Mouse (Mus musculus) midbrain, embryonic 12.5 days (tissue): Measurements from ENCODE around the gene Caskin1. TPM values are rescaled to one million over a fixed set of nuclear protein-coding genes. Genes with fewer than 3 reads are reported as not detected.
A peak's percentile ranks its signal among the peaks of the same experiment; 100 is the strongest.
"Not testable (repeated sequence)": the region's sequence is repeated elsewhere in the genome, so short reads cannot be mapped to it uniquely, and the experiment has no call there.

Experiments used
- ATAC-seq: fragments of 200-750 bp; cut with Nextera tagmentation; 2 replicates; pipeline ENCODE4 v1.8.0; 2017; ENCODE audit warnings: low read depth, moderate TSS enrichment, moderate library complexity; ENCODE audit not compliant: low FRiP score
- H3K27ac ChIP-seq: fragments of 300-500 bp; sonication (generic); replicated peaks from 2 replicates; pipeline ENCODE4 v1.5.1; 2016; ENCODE audit warnings: mild to moderate bottlenecking
- H3K27me3 ChIP-seq: fragments of 300-500 bp; sonication (generic); 2 replicates; pipeline ENCODE4 v1.6.1; 2016; ENCODE audit warnings: mild to moderate bottlenecking
- H3K36me3 ChIP-seq: fragments of 300-500 bp; sonication (generic); 2 replicates; pipeline ENCODE4 v1.6.1; 2016
- H3K4me1 ChIP-seq: fragments of 300-500 bp; sonication (generic); 2 replicates; pipeline ENCODE4 v1.6.1; 2016
- H3K4me2 ChIP-seq: fragments of 300-500 bp; sonication (generic); replicated peaks from 2 replicates; pipeline ENCODE4 v1.6.1; 2016; ENCODE audit warnings: mild to moderate bottlenecking, moderate library complexity
- H3K4me3 ChIP-seq: fragments of 300-500 bp; sonication (generic); 2 replicates; pipeline ENCODE4 v1.5.1; 2016; ENCODE audit warnings: mild to moderate bottlenecking
- H3K9ac ChIP-seq: fragments of 300-500 bp; sonication (generic); replicated peaks from 2 replicates; pipeline ENCODE4 v1.6.1; 2016; ENCODE audit warnings: mild to moderate bottlenecking, moderate library complexity
- H3K9me3 ChIP-seq: fragments of 300-500 bp; sonication (generic); 2 replicates; pipeline ENCODE4 v1.6.1; 2016; ENCODE audit warnings: mild to moderate bottlenecking
- WGBS: fragments of 180-500 bp; shearing (Covaris S2); methylation state at CpG from one replicate; pipeline ENCODE4 v1.1.7; 2016; 5-methylcytosine and 5-hydroxymethylcytosine counted together
- polyA plus RNA-seq: library from polyadenylated mRNA; unstranded; fragments of >200 nt; fragmentation: Nextera tagmentation; extraction: Ambion mirVana; gene quantifications from 2 replicates; pipeline ENCODE4 v1.2.1, GENCODE M21; 2016

Caskin1 gene
- polyA plus RNA-seq, 1 experiment from 2014 or later = 20.2 TPM

DNA sequence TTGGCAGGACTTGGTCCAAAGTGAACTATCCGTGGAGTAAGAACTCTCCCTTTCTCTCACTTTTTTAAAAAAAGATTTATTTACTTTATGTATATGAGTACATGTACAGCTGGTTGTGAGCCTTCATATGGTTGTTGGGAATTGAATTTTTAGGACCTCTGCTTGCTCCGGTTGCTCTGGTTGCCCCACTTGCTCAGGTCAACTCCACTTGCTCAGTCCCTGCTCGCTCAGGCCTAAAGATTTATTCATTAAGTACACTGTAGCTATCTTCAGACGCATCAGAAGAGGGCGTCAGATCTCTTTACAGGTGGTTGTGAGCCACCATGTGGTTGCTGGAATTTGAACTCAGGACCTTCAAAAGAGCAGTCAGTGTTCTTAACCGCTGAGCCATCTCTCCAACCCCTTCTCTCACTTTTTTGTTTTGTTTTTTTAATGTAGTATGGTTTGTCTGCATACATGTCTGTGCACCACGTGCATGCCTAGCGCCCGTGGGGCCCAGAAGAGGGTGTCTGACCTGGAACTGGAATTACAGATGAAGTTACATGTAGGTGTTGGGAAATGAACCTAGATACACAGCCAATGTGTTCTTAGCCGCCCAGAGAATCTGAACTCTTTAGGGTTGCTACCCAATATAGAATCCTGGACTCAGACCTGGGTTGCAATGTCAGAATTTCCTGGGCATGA, 32.7 kb upstream of the Caskin1 start:
- ATAC-seq = peak; percentile 35
- 54% methylated on average over 10 of the region's 10 CpGs for WGBS
- H3K36me3 ChIP-seq, H3K9ac ChIP-seq, H3K9me3 ChIP-seq, H3K27me3 ChIP-seq, H3K27ac ChIP-seq: not testable (repeated sequence)
- Histone ChIP-seq H3K4me3 (peak overlapping the region; percentile 83), H3K4me1 (peaks cover 12% of the 10 kb centered on the region), H3K4me2 (peak overlapping the region; percentile 67)

- ATAC-seq = no peak
- 68% methylated on average over 2 of the region's 2 CpGs for WGBS
- Histone ChIP-seq H3K27ac (no peak overlapping the region), H3K9me3 (no peaks in the 10 kb centered on the region), H3K4me2 (no peak overlapping the region), H3K9ac (no peak overlapping the region), H3K4me1 (no peaks in the 10 kb centered on the region), H3K27me3 (no peaks in the 10 kb centered on the region), H3K36me3 (no peaks in the 10 kb centered on the region), H3K4me3 (no peak overlapping the region)
These were observed 26.8 kb upstream of the Caskin1 start for GRCm38 (mm10) chr17:24461580-24461979.

DNA sequence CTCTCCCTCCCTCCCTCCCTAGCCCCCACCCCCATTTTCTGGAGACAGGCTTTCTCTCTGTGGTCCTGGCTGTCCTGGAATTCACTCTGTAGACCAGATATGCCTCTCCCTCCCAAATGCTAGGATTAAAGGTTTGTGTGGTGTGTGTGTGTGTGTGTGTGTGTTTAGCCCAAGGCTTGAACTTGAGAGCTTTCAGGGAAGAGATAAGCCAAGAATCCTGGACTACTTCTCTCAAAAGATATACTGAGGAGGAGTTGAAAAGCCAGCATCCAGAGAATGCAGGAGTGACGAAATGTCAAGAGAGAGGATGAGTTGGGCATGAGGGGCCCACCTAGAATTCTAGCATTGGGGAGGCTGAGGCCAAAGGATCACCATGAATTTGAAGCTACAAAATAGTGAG, 25.5 kb upstream of the Caskin1 start:
- Histone ChIP-seq H3K36me3 (no peaks in the 10 kb centered on the region), H3K27me3 (no peaks in the 10 kb centered on the region), H3K4me2 (no peak overlapping the region), H3K9ac (no peak overlapping the region), H3K27ac (no peak overlapping the region), H3K4me3 (no peak overlapping the region), H3K4me1 (no peaks in the 10 kb centered on the region), H3K9me3 (no peaks in the 10 kb centered on the region)
- 90% methylated on average over 1 of the region's 1 CpGs for WGBS
- no peak for ATAC-seq

GRCm38 (mm10) chr17:24463374-24464133, 24.8 kb upstream of the Caskin1 start:
- H3K9ac ChIP-seq = no peak overlapping the region
- WGBS = 60% methylated on average over 6 of the region's 6 CpGs
- H3K4me1 ChIP-seq = no peaks in the 10 kb centered on the region
- no peaks in the 10 kb centered on the region for H3K36me3 ChIP-seq
- H3K4me2 ChIP-seq = no peak overlapping the region
- no peaks in the 10 kb centered on the region for H3K9me3 ChIP-seq
- no peak overlapping the region for H3K4me3 ChIP-seq
- H3K27me3 ChIP-seq = no peaks in the 10 kb centered on the region
- ATAC-seq = no peak
- H3K27ac ChIP-seq = no peak overlapping the region

DNA sequence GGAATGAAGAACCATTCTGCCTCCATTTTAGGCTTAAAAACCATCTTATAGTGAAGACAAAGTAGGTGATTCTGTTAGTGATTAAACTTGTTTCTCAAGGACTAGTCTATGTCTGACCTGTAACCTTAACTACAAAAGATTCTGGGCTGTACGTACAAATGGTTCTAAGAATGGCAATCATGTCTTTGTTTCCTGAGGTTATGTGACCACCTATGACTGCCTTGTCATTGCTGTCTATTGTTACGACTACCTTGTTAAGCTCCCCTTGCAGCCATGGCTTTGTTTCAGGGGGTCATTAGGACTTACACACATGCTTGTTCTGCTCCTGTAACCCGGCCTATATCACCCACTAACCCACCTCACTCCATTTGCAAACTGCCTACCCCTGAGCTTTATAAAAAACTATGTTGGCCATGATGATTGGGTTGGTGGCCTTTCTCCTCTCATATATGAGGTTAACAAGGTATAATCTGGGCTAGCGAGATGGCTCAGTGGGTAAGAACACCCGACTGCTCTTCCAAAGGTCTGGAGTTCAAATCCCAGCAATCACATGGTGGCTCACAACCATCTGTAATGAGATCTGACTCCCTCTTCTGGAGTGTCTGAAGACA, 19.7 kb upstream of the Caskin1 start:
- H3K9ac ChIP-seq = no peak overlapping the region
- H3K27ac ChIP-seq = no peak overlapping the region
- 89% methylated on average over 5 of the region's 5 CpGs for WGBS
- ATAC-seq = no peak
- H3K27me3 ChIP-seq = no peaks in the 10 kb centered on the region
- peaks cover 24% of the 10 kb centered on the region for H3K4me1 ChIP-seq
- no peak overlapping the region for H3K4me3 ChIP-seq
- peaks cover 4% of the 10 kb centered on the region; the same call in 1 of the 2 replicates for H3K36me3 ChIP-seq
- no peaks in the 10 kb centered on the region for H3K9me3 ChIP-seq
- no peak overlapping the region for H3K4me2 ChIP-seq

DNA sequence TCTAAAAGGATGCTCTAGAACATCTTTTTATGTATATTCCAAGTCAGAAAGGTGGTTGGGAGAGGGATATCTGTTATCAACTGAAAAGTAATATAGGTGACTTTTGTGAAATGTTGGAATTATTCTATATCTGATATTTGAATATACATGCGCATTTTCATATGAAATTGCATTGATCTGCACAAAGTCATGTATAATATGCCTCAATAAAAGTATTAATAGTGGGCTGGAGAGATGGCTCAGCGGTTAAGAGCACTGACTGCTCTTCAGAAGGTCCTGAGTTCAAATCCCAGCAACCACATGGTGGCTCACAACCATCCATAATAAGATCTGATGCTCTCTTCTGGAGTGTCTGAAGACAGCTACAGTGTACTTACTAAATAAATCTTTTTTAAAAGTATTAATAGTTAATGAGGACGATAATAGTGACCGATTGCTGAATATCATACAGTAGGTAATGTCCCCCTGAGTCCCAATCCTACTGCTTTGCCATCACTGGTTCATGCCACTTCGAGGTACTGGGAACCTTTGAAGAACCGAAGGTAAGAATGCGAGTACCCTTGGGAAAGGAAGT, 19.0 kb upstream of the Caskin1 start:
- 19% methylated on average over 7 of the region's 7 CpGs for WGBS
- Histone ChIP-seq H3K9ac (peak overlapping the region; percentile 89), H3K36me3 (peaks cover 10% of the 10 kb centered on the region), H3K27me3 (no peaks in the 10 kb centered on the region), H3K9me3 (no peaks in the 10 kb centered on the region), H3K27ac (peak overlapping the region; percentile 89), H3K4me2 (peak overlapping the region; percentile 99), H3K4me1 (peaks cover 24% of the 10 kb centered on the region), H3K4me3 (peak overlapping the region; percentile 76)
- no peak for ATAC-seq

- Histone ChIP-seq H3K27ac (peak within 1 kb of the TSS; percentile 89), H3K4me1 (peaks cover 24% of the 10 kb centered on the region), H3K36me3 (peaks cover 17% of the 10 kb centered on the region), H3K9me3 (no peaks in the 10 kb centered on the region), H3K9ac (peak within 1 kb of the TSS; percentile 89), H3K4me2 (peak within 1 kb of the TSS; percentile 99), H3K4me3 (peak within 1 kb of the TSS; percentile 76), H3K27me3 (no peaks in the 10 kb centered on the region)
- under 1% methylated on average over 67 of the region's 75 CpGs for WGBS
- ATAC-seq = peak; percentile 98
These were observed 18.3 kb upstream of the Caskin1 start, which contains the start of the genes E4f1 and Pgp for GRCm38 (mm10) chr17:24469910-24470602. Gene E4f1, minus strand, starts transcription at chr17:24470313. Gene Pgp, plus strand, starts transcription at chr17:24470392.

DNA sequence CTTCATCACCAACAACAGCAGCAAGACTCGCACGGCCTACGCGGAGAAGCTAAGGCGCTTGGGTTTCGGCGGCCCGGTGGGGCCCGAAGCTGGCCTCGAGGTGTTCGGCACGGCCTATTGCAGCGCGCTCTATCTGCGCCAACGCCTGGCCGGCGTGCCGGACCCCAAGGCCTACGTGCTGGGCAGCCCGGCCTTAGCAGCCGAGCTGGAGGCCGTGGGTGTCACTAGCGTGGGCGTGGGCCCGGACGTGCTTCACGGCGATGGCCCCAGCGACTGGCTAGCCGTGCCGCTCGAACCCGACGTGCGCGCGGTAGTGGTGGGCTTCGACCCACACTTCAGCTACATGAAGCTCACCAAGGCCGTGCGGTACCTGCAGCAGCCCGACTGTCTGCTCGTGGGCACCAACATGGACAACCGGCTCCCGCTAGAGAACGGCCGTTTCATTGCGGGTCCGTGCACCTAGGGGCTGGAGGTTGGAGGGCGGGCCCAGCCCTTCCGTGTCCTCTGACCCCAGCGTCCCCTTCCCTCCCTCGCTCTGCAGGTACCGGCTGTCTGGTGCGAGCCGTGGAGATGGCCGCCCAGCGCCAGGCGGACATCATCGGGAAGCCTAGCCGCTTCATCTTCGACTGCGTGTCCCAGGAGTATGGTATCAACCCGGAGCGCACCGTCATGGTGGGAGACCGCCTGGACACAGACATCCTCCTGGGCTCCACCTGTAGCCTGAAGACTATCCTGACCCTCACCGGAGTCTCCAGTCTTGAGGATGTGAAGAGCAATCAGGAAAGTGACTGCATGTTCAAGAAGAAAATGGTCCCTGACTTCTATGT, 17.5 kb upstream of the Caskin1 start:
- Histone ChIP-seq H3K27me3 (no peaks in the 10 kb centered on the region), H3K9me3 (no peaks in the 10 kb centered on the region), H3K4me3 (peak overlapping the region; percentile 76), H3K4me1 (peaks cover 24% of the 10 kb centered on the region), H3K4me2 (peak overlapping the region; percentile 99), H3K36me3 (peaks cover 25% of the 10 kb centered on the region), H3K27ac (peak overlapping the region; percentile 89), H3K9ac (peak overlapping the region; percentile 89)
- WGBS = under 1% methylated on average over 68 of the region's 68 CpGs
- ATAC-seq = peak; percentile 19; the same call in 1 of the 2 replicates

DNA sequence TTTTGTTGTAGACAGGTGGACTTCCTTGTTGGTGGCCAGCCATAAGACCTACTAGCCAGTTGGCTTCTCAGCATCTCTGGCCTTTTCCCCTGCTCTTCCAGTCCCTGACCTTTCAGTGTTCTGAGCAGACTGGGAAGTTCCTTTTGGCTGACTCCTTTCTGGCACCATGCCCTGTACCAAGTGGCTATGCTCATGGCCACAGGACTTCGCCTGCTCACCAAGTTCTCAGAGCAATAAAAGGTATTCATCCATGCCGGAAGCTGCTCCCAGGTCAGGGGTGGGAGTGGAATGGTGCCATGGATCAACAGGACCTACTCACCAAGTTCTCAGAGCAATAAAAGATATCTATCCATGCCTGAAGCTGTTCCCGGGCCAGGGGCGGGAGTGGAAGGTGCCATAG, 15.9 kb upstream of the Caskin1 start:
- WGBS = 95% methylated on average over 4 of the region's 4 CpGs
- no peak overlapping the region; the same call in 1 of the 2 replicates for H3K27ac ChIP-seq
- H3K9me3 ChIP-seq = no peaks in the 10 kb centered on the region
- ATAC-seq = no peak
- peak overlapping the region; percentile 76; the same call in 1 of the 2 replicates for H3K4me3 ChIP-seq
- H3K27me3 ChIP-seq = no peaks in the 10 kb centered on the region
- peaks cover 41% of the 10 kb centered on the region for H3K36me3 ChIP-seq
- H3K4me1 ChIP-seq = peaks cover 27% of the 10 kb centered on the region
- H3K9ac ChIP-seq = peak overlapping the region; percentile 89; the same call in 1 of the 2 replicates
- H3K4me2 ChIP-seq = peak overlapping the region; percentile 99

DNA sequence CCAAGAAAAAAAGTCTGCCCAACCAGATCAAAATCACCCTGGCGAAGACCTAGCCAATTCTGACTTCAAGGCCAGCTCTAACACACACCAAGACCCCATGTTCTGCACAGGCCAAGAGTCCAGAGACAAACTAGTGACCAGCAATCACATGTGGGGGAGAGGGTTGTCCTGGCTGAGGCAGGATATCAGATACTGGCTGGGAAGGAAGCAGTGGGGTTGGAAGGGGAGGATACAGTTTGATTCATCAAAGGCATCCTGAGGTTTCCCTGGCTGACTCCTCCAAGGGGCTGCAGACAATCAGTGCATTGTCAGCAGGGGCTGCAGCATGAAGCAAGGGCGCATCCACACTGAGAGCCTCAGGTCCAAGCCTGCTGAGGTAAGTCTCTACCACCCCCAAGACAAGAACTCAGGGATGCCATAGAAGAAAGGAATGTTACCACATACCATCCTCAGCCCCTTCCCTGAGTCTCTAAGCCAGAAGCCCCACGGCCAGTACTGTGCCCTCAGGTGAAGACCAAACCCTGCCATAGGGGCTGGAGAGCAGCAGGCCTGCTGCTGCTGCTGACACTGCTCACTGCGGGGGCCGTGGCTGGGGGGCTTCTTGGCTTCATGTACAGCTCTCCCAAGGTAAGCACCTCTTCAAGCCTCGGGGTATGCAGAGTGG, 14.7 kb upstream of the Caskin1 start, which contains the start of gene Bricd5:
TSS of gene Bricd5 (plus strand) at position 273 of the 664 bp plus-strand sequence.
- Histone ChIP-seq H3K36me3 (peaks cover 41% of the 10 kb centered on the region), H3K4me3 (no peak within 1 kb of the TSS)

More for the DNA sequence above, 14.7 kb upstream of the Caskin1 start, which contains the start of gene Bricd5:
- peak within 1 kb of the TSS; percentile 30; the same call in 1 of the 2 replicates for H3K27ac ChIP-seq
- H3K4me2 ChIP-seq = peak within 1 kb of the TSS; percentile 99; the same call in 1 of the 2 replicates
- peak within 1 kb of the TSS; percentile 89; the same call in 1 of the 2 replicates for H3K9ac ChIP-seq
- no peaks in the 10 kb centered on the region for H3K9me3 ChIP-seq
- WGBS = 72% methylated on average over 6 of the region's 6 CpGs
- H3K4me1 ChIP-seq = peaks cover 36% of the 10 kb centered on the region
- no peak for ATAC-seq
- no peaks in the 10 kb centered on the region for H3K27me3 ChIP-seq
